Mouse (Mus musculus) hindbrain, postnatal 0 days (tissue): Measurements from ENCODE around the gene Mical2. TPM values are rescaled to one million over a fixed set of nuclear protein-coding genes. Genes with fewer than 3 reads are reported as not detected.

Experiments
- ATAC-seq: fragments of 200-750 bp; cut with Nextera tagmentation; 2 replicates; pipeline ENCODE4 v1.8.0; 2017; ENCODE audit warnings: mild to moderate bottlenecking, moderate TSS enrichment, moderate library complexity
- DNase-seq: peaks from one replicate; pipeline ENCODE4 v3.0.0-alpha.2; 2015; ENCODE audit warnings: low spot score
- H3K27ac ChIP-seq: fragments of 300-500 bp; sonication (generic); 2 replicates; pipeline ENCODE4 v1.5.1; 2014; ENCODE audit warnings: mild to moderate bottlenecking
- H3K27me3 ChIP-seq: fragments of 300-500 bp; sonication (generic); 2 replicates; pipeline ENCODE4 v1.6.1; 2014; ENCODE audit warnings: low read length, mixed read lengths; ENCODE audit not compliant: insufficient read depth
- H3K36me3 ChIP-seq: fragments of 300-500 bp; sonication (generic); 2 replicates; pipeline ENCODE4 v1.6.1; 2014; ENCODE audit warnings: low read length, mixed read lengths; ENCODE audit not compliant: insufficient read depth
- H3K4me1 ChIP-seq: fragments of 300-500 bp; sonication (generic); 2 replicates; pipeline ENCODE4 v1.6.1; 2014; ENCODE audit warnings: antibody characterized with exemption, low read length, mixed read lengths; ENCODE audit not compliant: insufficient read depth
- H3K4me2 ChIP-seq: fragments of 300-500 bp; sonication (generic); 2 replicates; pipeline ENCODE4 v1.6.1; 2014; ENCODE audit warnings: low read depth, mild to moderate bottlenecking, low read length, moderate library complexity, mixed read lengths
- H3K4me3 ChIP-seq: fragments of 300-500 bp; sonication (generic); 2 replicates; pipeline ENCODE4 v1.5.1; 2014; ENCODE audit warnings: low read length
- H3K9ac ChIP-seq: fragments of 300-500 bp; sonication (generic); replicated peaks from 2 replicates; pipeline ENCODE4 v1.6.1; 2014; ENCODE audit warnings: mild to moderate bottlenecking, low read length, moderate library complexity, mixed read lengths
- H3K9me3 ChIP-seq: fragments of 300-500 bp; sonication (generic); 2 replicates; pipeline ENCODE4 v1.6.1; 2016; ENCODE audit warnings: low read length, mixed read lengths
- CTCF ChIP-seq: IDR thresholded peaks from 2 replicates; pipeline ENCODE4 v1.5.1; 2016; ENCODE audit warnings: antibody characterized with exemption, control low read depth, low read depth
- WGBS: fragments of 180-500 bp; shearing (Covaris S2); extraction: QIAGEN DNeasy Blood & Tissue Kit; methylation state at CpG from one replicate; pipeline ENCODE4 v1.1.7; 2014; 5-methylcytosine and 5-hydroxymethylcytosine counted together
- polyA plus RNA-seq: library from polyadenylated mRNA; unstranded; fragments of >200 nt; fragmentation: Nextera tagmentation; extraction: Ambion mirVana; gene quantifications from 2 replicates; pipeline ENCODE4 v1.2.1, GENCODE M21; 2015
- total RNA-seq: library from RNA; depleted of rRNA; stranded (reverse); fragments of >200 nt; gene quantifications from 2 replicates; pipeline ENCODE4 v1.2.3, GENCODE M21; 2014

Mical2 gene
- total and polyA plus RNA-seq, 2 experiments from 2014 or later, result 6.4 to 16.5 TPM

GRCm38 (mm10) chr7:112353939-112354338, 128.3 kb downstream of the Mical2 start:
- peak overlapping the region; percentile 58 for H3K27ac ChIP-seq
- ATAC-seq (no peak), DNase-seq (peak; percentile 38)
- WGBS, result 42% methylated on average over 11 of the region's 11 CpGs
- peaks cover 7% of the 10 kb centered on the region for H3K4me1 ChIP-seq
- TF ChIP-seq CTCF, result no peak
- no peaks in the 10 kb centered on the region for H3K9me3 ChIP-seq
- H3K27me3 ChIP-seq, result no peaks in the 10 kb centered on the region
- no peak overlapping the region for H3K4me3 ChIP-seq
- no peak overlapping the region for H3K4me2 ChIP-seq
- H3K9ac ChIP-seq, result no peak overlapping the region
- H3K36me3 ChIP-seq, result no peaks in the 10 kb centered on the region

GRCm38 (mm10) chr7:112354503-112354951, 128.9 kb downstream of the Mical2 start:
- H3K4me3 ChIP-seq, result no peak overlapping the region
- peak; percentile 80 for DNase-seq
- peak overlapping the region; percentile 58; the same call in 1 of the 2 replicates for H3K27ac ChIP-seq
- H3K9ac ChIP-seq, result no peak overlapping the region
- 0 out of 2 replicates have a peak overlapping the region, but pooled peaks have one; percentile 3 for H3K4me2 ChIP-seq
- TF ChIP-seq CTCF, result no peak
- ATAC-seq, result peak; percentile 87
- peaks cover 7% of the 10 kb centered on the region for H3K4me1 ChIP-seq
- no peaks in the 10 kb centered on the region for H3K36me3 ChIP-seq
- H3K27me3 ChIP-seq, result no peaks in the 10 kb centered on the region
- 14% methylated on average over 7 of the region's 7 CpGs for WGBS
- H3K9me3 ChIP-seq, result no peaks in the 10 kb centered on the region

- DNase-seq (no peak), ATAC-seq (no peak)
- Histone ChIP-seq H3K4me1 (peaks cover 5% of the 10 kb centered on the region), H3K9me3 (no peaks in the 10 kb centered on the region), H3K36me3 (no peaks in the 10 kb centered on the region), H3K27ac (no peak overlapping the region), H3K4me3 (no peak overlapping the region), H3K27me3 (no peaks in the 10 kb centered on the region), H3K4me2 (no peak overlapping the region), H3K9ac (no peak overlapping the region)
- 90% methylated on average over 3 of the region's 3 CpGs for WGBS
- no peak for TF ChIP-seq CTCF
Measured at GRCm38 (mm10) chr7:112359594-112359993, 133.9 kb downstream of the Mical2 start.

GRCm38 (mm10) chr7:112362574-112363200, 137.0 kb downstream of the Mical2 start:
- H3K9me3 ChIP-seq, result no peaks in the 10 kb centered on the region
- WGBS, result 79% methylated on average over 7 of the region's 7 CpGs
- H3K27ac ChIP-seq, result no peak overlapping the region
- no peak for TF ChIP-seq CTCF
- no peak for DNase-seq
- H3K4me2 ChIP-seq, result no peak overlapping the region
- no peaks in the 10 kb centered on the region for H3K36me3 ChIP-seq
- no peak for ATAC-seq
- no peak overlapping the region for H3K4me3 ChIP-seq
- H3K27me3 ChIP-seq, result no peaks in the 10 kb centered on the region
- no peaks in the 10 kb centered on the region for H3K4me1 ChIP-seq
- H3K9ac ChIP-seq, result no peak overlapping the region

DNA sequence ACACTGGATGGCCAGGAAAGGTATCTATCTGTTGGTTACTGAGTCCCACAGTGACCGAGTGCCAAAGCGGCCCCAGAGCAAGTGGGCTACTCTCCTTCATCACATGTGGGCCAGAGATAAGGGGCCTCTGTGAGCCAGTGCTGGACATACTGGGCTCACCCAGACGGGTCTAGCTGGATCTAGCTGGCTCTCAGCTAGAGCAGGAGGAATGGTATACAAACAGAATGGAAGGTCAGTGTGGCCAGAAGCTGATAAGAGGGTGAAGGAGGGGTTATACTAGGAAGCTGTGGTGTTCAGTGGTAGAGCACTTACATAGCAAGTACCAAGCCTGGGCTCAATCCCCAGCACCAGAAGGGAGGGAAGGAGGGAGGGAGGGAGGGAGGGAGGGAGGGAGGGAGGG, 140.2 kb downstream of the Mical2 start:
- no peak for ATAC-seq

GRCm38 (mm10) chr7:112369046-112369445, 143.4 kb downstream of the Mical2 start:
- H3K4me1 ChIP-seq, result no peaks in the 10 kb centered on the region
- H3K4me3 ChIP-seq, result no peak overlapping the region
- no peaks in the 10 kb centered on the region for H3K9me3 ChIP-seq
- no peaks in the 10 kb centered on the region for H3K27me3 ChIP-seq
- peak; percentile 96 for TF ChIP-seq CTCF
- H3K4me2 ChIP-seq, result no peak overlapping the region
- peak; percentile 83 for ATAC-seq
- H3K9ac ChIP-seq, result no peak overlapping the region
- H3K36me3 ChIP-seq, result no peaks in the 10 kb centered on the region
- WGBS, result 32% methylated on average over 2 of the region's 2 CpGs
- H3K27ac ChIP-seq, result no peak overlapping the region
- DNase-seq, result peak; percentile 94

More for the DNA sequence above, 140.2 kb downstream of the Mical2 start:
- Histone ChIP-seq H3K9me3 (no peaks in the 10 kb centered on the region), H3K4me1 (no peaks in the 10 kb centered on the region), H3K36me3 (no peaks in the 10 kb centered on the region), H3K4me3 (no peak overlapping the region), H3K4me2 (no peak overlapping the region), H3K27me3 (no peaks in the 10 kb centered on the region), H3K9ac (no peak overlapping the region), H3K27ac (no peak overlapping the region)
- no peak for DNase-seq
- 90% methylated on average over 3 of the region's 3 CpGs for WGBS
- TF ChIP-seq CTCF, result no peak

DNA sequence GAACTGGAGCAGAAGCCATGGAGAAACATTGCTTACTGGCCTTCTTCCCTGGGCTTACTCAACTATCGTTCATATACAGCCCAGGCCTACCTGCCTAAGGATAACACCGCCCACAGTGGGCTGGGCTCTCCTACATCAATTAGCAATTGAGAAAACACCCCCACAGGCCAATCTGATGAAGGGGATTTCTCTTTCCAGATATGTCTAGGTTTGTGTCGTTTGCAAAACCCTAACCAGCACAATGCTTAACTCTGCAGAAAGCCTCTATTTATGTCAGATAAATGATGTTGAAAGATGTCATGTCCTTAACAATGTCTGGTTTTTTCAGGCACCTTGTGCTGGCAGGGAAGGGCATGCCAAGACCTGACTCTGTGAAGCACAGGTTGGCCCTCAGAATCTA, 144.3 kb downstream of the Mical2 start:
- DNase-seq, result no peak
- Histone ChIP-seq H3K27me3 (no peaks in the 10 kb centered on the region), H3K4me2 (no peak overlapping the region), H3K9ac (no peak overlapping the region), H3K9me3 (no peaks in the 10 kb centered on the region), H3K36me3 (no peaks in the 10 kb centered on the region), H3K4me1 (no peaks in the 10 kb centered on the region), H3K27ac (no peak overlapping the region), H3K4me3 (no peak overlapping the region)
- 82% methylated on average over 3 of the region's 3 CpGs for WGBS
- no peak for TF ChIP-seq CTCF
- no peak for ATAC-seq
